Mouse (Mus musculus) v-Abl transformed pro-B cells (cell line): ENCODE results near the gene Caln1.

Experiments used
- in situ Hi-C, 2 experiments: fragments of 400-800 bp; cut with MboI; formaldehyde crosslinking; loops; one replicate each; pipeline ENCODE4 v1.15.1; 2025; ENCODE audit not compliant: unreplicated experiment in 2 of 2

Caln1 gene

GRCm38 (mm10) chr5:130797713-130798112, 428.5 kb downstream of the Caln1 start:
- in situ Hi-C loops: no loop called here

- in situ Hi-C loops: no loop called here
These were observed 441.1 kb downstream of the Caln1 start for GRCm38 (mm10) chr5:130810314-130810713.

DNA sequence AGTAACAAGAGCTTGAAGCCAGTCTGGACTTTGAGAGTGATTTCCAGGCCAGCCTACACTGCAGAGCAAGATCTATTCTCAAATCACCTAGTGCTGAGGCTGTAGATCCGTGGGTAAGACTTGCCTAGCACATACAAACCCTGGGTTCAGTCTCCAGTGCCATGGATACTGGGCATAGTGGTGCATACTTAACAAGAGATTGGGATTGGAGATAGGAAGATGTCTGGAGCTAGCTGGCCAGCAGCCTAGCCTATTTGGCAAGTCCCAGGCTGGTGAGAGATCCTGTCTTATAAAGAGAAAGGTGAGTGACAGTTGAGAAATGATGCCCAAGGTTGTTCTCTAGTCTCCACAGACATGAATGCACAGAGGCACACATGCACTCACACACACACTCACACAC, 441.6 kb downstream of the Caln1 start:
- in situ Hi-C loops: no loop called here

- in situ Hi-C loops: no loop called here
These were observed 442.0 kb downstream of the Caln1 start for GRCm38 (mm10) chr5:130811266-130811665.

DNA sequence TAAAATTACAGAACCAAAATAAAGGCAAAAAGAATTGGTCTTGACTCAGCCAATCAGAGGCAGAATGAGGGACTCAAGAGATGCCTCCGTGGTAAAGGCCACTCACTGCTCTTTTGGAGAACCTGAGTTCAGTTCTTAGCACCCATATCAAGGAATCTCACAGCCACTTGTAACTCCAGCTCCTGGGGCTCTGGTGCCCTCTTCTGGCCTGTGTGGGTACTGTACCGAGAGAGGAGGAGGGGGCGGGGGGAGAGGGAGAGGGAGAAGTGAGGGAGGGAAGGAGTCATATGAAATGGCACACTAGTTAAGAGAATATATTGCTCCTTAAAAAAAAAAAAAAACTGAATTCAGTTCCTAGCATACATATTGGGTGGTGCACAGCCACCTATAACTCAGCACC, 442.7 kb downstream of the Caln1 start:
- in situ Hi-C loops: no loop called here

DNA sequence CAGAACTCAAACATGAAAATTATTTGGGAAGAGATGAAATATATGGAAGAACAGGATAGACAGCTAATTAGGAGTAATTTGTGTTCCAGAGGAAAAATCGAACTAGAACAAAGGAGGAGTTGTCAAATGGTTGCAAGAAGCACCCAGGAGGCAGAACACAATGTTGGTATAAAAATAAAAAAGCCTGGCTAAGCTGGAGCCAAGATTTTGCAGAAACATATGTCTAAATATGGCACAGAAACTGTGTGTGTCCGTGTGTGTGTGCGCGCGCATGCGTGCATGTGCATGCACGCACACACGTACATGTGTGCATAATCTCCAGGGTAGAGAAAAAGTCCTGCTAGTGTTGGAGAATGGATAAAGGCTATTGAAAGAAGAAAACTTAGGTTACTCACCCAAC, 443.3 kb downstream of the Caln1 start:
- in situ Hi-C loops: no loop called here

GRCm38 (mm10) chr5:130813089-130813488, 443.8 kb downstream of the Caln1 start:
- in situ Hi-C loops: no loop called here

- in situ Hi-C loops: no loop called here
These were observed 446.1 kb downstream of the Caln1 start for GRCm38 (mm10) chr5:130815352-130815751.

DNA sequence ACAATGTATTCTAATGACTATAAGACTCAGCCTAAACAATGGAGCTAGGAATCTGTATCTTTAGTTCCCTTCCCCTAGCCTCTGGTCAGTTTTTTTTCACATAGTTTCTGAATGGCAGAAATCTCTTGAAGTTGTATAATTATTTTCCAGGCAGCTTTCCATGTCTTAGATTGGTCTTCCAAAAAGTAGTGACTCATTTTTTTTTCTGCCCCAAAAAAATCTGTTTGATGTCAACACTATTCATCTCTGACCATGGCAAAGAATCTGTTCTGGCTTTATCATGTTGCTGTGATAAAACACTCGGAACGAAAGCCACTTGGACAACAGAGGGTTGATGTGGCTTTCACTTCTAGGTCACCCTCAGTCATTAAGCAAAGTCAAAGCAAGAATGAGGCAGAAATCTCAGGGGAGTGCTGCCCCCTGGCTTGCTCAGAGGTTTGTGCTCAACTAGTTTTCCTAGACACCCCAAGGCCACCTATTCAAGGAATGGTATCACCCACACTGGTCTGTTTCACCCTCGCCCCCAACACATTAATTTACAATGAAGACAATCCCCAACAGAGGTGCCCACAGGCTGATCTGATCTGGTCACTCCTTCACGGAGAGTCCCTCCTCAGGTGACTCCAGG, 450.9 kb downstream of the Caln1 start:
- in situ Hi-C loops: no loop called here

GRCm38 (mm10) chr5:130820661-130821060, 451.4 kb downstream of the Caln1 start:
- in situ Hi-C loops: no loop called here

- in situ Hi-C loops: no loop called here
These were observed 456.5 kb downstream of the Caln1 start for GRCm38 (mm10) chr5:130825797-130826196.

DNA sequence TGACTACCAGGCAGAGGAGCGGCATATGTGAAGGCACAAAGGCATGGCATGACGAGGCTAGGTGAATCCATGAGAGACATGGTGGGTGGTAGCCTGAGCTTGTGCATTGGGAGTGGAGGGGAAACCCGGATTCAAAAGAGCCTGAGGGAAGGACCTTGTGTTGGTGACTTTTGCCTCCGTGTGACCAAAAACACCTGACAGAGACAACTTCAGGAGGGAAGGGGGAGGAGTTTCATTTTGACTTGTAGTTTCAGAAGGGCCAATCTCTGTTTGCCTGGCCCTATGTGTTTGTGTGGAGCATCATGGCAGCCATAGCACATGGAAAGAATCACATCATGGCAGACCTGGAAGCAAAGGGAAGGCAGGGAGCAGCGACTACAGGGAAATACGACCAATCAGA, 479.3 kb downstream of the Caln1 start:
- in situ Hi-C loops: no loop called here

DNA sequence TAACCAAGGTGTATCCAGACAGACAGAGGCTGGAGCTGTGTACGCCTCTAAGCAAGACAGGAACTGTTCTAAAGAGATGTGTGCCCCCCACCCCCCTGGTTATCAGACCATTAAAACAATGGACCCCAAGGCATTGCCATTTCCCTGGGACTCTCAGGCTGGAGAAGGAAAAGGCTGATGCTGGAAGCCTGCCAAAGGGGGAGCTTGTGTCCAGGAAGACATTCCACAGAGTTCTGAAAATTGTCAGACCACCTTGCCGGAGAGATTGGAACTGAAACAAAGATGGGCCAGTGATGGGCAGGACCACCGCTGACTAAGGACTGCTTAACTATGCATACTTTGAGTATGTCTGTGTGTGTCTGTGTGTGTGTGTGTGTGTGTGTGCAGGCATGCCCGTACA, 480.4 kb downstream of the Caln1 start:
- in situ Hi-C loops: loop anchor here (5.0 to 25.0 kb wide), 8 partner anchors 572 to 1785 kb away; partner anchors contain the start of gene Rabgef1 (in 1 of the 2)

DNA sequence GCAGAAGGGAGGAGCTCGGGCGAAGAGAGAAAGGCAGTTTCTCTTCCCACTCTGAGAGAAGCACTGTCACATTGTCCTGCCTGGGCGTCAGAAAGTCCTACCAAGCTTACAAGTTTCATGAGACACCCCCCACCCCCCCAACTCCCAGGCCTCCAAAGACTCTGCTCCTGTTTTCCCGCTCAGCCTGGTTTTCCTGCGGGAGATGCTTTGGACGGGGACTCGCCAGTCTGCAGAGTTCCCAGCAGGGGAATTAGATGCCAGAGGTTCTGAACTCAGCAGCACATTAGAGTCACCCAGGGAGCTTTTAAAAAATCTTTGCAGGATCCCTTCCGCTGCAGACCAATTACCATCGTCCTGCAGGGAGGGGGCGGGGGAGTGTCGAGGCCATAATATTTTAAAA, 482.9 kb downstream of the Caln1 start:
- in situ Hi-C loops: loop anchor here (5.0 to 25.0 kb wide), 8 partner anchors 575 to 1787 kb away; partner anchors contain the start of gene Rabgef1 (in 1 of the 2)

- in situ Hi-C loops: loop anchor here (5.0 to 25.0 kb wide), 8 partner anchors 576 to 1789 kb away; partner anchors contain the start of gene Rabgef1 (in 1 of the 2)
These were observed 484.1 kb downstream of the Caln1 start for GRCm38 (mm10) chr5:130853371-130853770.

- in situ Hi-C loops: loop anchor here (5.0 to 25.0 kb wide), 8 partner anchors 577 to 1790 kb away; partner anchors contain the start of gene Rabgef1 (in 1 of the 2)
These were observed 485.2 kb downstream of the Caln1 start for GRCm38 (mm10) chr5:130854430-130854829.

DNA sequence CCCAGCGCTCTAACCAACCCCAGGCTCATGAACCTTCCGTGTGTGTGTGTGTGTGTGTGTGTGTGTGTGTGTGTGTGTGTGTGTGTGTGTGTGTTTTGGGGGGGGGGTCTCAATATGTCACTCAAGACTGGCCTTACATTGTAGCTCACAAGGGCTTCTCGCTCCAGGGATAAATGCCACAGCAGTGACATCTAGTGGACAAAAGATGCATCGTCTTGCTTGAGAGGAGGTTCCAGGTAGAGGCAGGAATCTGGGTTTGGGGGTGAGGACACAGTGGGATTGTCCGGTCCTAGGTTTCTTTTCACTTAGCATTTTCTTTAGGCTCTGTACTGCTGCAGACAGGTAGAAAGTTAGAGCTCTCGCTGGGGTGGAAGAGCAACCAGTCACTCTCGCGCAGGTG, 488.9 kb downstream of the Caln1 start:
- in situ Hi-C loops: loop anchor here (5.0 to 25.0 kb wide), 9 partner anchors 581 to 1793 kb away; partner anchors contain the start of gene Rabgef1 (in 1 of the 2)

DNA sequence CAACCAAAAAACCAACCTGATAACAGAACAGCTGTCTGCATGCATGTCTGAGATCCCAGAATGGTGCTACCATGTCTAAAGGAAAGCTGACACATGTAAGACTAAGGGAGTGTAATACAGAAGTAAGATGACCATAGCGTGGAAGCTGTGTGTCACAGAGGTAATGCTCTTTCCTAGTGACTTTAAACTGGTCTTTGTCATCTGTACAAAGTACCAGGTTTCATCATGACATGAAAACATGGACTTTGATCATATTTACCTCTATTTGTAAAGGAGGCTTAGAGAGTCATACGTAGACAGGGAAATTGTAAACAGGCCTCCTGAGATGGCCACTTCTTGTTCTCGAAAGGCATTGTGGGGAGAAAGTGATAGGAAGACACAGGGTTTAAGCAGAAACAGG, 489.5 kb downstream of the Caln1 start:
- in situ Hi-C loops: loop anchor here (5.0 to 25.0 kb wide), 9 partner anchors 581 to 1794 kb away; partner anchors contain the start of gene Rabgef1 (in 1 of the 2)

GRCm38 (mm10) chr5:130859736-130860135, 490.5 kb downstream of the Caln1 start:
- in situ Hi-C loops: loop anchor here (5.0 to 25.0 kb wide), 9 partner anchors 582 to 1795 kb away; partner anchors contain the start of gene Rabgef1 (in 1 of the 2)

DNA sequence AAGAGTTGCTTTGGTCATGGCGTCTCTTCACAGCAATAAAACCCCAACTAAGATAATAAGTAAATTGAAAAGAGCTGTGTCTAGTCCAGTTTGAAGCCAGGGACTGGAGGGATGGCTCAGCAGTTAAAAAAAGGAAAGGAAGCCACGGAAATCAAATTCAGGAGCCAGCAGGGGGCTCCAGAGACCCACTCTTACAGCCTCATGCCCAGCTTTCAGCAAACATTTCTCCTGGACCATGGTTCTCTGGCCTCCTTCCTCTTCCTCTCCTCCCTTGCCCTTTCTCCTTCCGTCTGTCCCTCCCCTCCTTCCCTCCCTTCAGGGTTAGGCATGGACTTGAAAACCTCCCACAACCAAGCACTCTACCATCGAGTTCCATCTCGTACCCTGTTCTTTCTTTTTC, 493.0 kb downstream of the Caln1 start:
- in situ Hi-C loops: loop anchor here (25.0 kb wide), 3 partner anchors 700 to 1375 kb away; partner anchors contain the start of gene Rabgef1 (in 1 of the 2)

DNA sequence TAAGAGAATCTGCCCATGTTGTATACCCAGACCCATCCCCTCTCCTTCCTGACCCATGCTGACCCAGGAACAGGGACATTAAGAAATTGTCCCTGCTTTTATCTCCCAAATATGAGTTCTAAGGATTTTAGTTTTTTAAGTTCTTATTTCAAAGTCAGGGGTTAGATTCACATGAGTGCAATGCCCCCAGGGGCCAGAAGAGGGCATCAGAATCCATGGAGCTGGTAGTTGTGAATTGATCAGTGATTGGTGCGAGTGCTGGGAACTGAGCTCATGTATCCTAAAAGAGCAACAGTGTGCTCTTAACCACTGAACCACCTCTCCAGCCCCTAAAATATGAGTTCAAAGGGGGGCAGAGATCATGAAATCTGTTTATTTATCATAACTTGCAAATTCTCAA, 500.6 kb downstream of the Caln1 start:
- in situ Hi-C loops: loop anchor here (25.0 kb wide), 3 partner anchors 708 to 1383 kb away; partner anchors contain the start of gene Rabgef1 (in 1 of the 2)

DNA sequence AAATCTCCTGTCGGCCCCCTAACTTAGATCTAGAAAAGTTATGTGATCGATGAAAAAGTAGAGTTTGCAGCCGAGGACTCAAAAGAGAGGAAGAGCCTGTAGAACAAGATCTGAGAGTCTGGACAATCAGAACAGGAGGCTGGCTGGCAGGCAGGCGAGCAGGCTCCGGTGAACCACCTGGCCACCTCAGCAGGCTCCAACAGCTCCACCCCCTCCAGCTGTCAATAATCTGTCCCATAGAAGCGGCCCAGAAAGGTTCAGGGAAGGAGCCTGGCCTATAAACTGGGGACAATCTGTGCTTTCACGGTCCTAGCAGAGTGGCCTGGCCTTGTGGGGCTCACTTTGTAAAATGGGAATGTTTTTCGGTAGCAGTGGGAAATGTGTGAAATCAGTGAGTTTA, 501.8 kb downstream of the Caln1 start:
- in situ Hi-C loops: loop anchor here (25.0 kb wide), 3 partner anchors 709 to 1384 kb away; partner anchors contain the start of gene Rabgef1 (in 1 of the 2)
